Mouse (Mus musculus) adipocyte (in vitro differentiated cells): ENCODE measurements around the gene Pced1a.

ENCODE experiments used
- DNase-seq: peaks from one replicate; pipeline ENCODE4 v3.0.0-alpha.2; 2016; ENCODE audit warnings: low spot score

The Pced1a gene

DNA sequence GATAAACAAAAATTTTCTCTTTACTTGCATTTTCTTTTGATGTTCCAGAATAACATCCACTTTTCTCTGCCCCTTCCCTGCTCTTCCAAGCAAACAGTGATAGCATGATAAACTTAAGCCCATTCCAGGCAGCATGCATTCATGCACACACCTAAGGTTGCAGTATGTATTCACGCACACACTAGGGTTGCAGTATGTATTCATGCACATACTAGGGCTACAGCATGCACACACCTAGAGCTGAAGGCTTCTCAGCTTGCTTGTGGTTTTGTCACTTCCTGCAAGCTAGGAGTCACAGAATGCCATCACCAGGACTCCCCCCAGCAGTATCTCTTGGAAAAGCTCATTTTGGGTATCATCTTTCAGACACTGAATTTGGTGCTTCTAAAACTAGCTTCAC, 12.3 kb upstream of the Pced1a start:
- no peak for DNase-seq

DNA sequence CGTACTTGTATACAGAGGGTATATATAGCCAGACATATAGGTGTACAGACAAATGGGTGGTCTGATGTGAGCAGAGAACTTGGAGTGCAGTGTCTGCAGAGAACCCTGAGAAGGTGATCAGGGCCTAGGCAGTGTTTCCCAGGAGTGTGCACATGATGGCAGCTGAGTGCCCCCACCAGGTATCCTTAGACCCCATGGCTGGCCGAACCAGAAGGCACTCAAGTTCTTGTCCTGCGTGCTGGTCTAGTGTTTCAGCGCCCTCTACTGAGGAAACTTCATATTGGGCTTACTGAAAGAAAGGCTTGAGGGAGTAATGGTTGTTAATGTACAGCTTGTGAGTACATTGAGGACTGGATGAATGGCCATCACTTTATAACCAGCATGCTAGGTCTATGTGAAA, 8.7 kb upstream of the Pced1a start:
- DNase-seq: peak; percentile 58

DNA sequence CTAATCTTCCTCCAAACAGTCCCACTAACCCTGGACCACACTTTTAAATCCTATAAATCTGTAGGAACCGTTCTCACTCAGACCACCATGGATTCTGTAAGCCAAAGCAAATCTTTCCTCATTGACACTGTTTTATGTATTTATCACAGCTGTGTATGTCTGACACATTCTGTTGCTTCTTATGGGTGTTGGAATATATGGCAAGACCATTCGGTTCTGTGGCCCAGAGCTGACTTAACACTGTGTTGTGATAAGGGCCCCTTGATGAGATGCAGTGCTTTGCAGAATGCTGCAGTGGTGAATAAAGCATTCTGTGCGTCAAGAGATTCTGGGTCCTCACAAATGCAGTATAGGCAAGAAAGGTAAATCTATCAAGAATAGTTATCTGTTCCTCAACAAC, 7.7 kb upstream of the Pced1a start:
- DNase-seq: no peak

DNA sequence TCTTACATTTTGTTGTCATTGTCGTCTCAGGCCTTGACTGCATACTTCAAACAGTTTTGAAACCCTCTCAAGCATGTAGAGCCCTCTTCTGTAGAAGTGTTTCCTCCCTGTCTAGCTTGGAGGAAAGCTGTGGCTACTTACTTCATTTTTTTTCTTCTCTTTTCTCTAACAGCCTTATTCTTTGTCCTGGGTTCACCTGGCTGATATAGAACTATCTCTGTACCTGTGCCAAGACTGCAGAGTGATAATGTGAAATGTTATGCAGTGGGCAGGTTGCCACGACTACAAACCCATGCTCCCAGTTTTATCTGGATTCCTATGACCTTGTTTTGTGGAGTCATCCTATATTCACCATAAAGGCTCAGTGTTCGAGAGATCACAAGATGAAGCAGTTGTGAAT, 6.0 kb upstream of the Pced1a start:
- DNase-seq: no peak

DNA sequence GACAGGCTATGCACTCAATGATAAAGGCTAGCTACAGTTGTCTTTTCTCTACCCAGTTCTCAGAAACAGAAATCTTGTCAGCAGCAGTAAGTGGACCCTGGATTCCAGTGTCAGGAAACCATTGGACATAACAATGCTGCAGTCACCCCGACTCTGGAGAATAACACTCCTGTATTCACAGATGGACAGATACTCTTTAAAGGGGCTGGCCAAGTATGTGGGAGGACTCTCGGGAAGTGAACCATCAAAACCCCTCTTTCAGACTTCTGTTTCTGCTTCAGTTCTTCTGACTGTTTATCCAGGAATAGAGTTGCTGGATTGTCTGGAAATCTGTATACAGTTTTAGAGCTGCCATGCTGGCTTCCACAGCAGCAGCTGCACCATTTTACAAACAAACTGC, 5.3 kb upstream of the Pced1a start:
- no peak for DNase-seq

DNA sequence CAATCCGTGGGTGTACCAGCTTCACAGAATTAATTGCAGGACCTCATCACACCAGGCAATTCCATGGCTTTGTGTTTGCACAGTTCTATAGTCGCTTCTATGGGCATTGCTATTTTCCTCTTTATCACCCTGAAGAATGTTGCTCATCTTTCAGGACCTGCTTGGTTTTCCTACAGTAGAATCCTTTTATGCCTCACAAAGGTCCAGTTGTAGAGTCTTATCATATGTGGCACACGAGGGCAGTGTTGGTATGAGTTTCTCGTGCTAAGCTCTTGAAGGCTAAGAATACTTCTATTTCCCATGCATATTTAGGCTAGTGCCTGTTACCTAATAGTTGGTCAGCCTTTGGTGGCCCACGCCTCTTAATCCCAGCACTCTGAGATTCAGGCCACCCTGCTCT, 611 bp upstream of the Pced1a start:
- peak; percentile 75 for DNase-seq

DNA sequence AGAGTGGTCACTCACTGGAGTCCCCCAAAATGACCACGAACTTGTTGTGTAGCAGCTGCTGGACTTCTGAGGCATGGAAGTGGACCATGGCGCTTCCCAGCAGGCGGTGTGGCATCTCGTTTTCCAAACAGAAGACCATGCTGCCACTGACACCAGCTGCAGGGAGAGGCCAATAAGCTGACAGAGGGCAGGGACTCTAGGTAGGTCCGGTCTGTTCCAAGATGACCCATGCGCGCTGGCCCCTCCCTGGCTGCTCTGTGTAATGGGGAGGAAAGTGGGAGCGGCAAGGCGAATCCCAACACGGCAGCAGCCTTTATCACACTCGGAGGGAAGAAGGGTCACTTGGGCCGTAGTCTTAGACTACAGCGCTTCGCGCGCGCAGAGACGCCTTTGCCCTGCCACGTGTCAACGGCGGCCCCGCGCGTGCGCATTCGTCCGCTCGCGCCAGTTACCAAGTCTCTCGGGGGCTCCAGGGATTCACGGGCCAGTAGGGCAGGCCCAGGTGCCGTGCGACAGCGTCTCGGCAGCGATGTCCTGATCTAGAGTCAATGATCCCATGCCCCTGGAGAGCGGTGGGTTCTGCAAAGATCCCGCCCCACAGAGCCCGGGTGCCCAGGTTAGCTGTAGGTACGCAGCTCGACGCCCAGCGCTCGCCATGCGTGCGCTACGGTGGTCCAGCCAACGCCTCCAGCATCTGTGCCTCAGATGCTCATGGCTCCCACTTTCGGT, 940 bp downstream of the Pced1a start:
- DNase-seq: no peak

DNA sequence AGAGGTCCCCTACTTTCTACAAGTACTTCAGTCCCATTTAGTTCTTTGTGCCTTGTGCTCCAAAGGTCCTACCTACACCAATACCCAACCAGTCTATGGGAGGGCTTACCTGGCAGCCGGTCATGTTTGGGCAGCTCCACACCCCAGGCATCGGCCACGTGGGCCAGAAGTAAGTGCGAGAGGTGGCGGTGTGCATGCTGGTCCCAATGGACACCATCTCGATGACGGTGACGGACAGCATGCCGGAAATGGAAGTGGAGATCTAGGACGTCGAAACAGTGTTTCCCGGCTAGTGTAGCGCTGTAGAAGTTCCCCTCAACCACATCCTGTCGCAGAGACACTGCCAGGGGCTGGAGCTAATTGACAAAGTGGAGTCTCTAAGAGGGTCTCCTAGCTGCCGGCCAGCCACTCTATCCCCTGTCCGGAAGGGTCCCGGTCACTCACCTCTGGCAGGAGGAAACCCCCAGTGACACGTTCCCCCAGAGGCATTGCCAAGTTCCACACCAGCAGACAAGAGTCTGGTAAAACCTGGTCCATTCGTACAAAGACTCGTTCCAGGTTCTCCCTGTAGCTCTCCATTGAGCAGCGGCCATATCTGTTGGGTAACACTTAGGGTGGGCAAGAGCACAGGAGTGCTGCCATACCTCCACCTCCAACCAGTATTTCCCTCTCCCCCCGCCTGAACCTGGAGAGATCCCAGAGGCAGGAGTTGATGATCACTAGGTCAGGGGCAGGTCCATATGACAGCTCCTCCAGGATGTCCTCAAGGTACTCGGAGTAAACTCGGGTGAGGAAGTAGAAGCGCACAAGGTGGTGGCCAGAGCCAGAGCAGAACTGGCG, 2.5 kb downstream of the Pced1a start:
- no peak for DNase-seq

DNA sequence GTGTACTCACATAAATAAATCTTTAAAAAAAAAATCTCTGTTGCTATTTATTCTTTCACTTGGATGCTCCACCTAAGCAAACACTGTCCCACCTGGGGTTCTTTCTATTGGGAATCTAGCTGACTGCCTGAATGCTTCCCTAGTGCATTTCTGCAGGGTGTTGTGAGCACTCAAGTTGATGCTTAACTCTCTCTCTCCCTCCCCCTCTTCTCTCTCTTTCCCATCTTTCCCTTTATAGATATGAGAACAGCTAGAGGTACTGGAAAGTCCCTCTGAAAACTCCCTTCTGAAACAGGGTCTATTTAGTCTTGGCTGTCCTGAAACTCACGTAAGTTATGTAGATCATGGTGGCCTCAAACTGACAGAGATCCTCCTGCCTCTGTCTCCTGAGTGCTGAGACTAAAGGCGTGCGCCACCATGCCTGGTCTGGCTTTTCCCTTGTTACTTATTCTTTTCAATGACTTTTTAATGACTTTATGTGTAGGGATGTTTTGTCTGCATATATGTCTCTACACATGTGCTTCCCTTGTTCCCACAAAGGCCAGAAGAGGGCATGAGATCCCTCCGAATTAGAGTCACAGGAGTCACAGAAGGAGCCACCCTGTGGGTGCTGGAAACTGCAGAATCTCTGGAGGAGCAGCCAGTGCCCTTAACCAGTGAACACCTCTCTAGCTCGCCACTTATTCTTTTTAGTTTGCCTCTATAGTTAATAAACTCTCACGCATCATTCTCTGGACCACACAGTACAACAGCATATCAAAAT, 10.2 kb downstream of the Pced1a start:
- DNase-seq: no peak

DNA sequence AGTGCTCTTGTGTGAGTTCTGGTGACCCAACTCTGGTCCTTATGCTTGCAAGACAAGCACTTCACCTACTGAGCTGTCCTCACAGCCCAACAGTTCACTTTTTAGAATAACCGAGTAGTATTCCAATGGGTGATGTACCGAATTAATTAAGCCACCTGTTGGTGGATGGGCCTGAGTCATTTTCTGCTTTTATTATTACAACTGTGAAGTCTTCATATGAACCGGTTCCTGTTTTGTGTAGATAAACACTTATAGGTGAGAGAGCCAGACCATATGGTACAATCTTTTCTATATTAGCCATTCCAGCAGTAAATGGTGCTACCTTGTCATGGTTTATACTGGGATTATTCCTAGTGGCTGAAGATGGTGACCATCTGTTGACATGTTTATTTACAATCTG, 11.7 kb downstream of the Pced1a start:
- DNase-seq: no peak

DNA sequence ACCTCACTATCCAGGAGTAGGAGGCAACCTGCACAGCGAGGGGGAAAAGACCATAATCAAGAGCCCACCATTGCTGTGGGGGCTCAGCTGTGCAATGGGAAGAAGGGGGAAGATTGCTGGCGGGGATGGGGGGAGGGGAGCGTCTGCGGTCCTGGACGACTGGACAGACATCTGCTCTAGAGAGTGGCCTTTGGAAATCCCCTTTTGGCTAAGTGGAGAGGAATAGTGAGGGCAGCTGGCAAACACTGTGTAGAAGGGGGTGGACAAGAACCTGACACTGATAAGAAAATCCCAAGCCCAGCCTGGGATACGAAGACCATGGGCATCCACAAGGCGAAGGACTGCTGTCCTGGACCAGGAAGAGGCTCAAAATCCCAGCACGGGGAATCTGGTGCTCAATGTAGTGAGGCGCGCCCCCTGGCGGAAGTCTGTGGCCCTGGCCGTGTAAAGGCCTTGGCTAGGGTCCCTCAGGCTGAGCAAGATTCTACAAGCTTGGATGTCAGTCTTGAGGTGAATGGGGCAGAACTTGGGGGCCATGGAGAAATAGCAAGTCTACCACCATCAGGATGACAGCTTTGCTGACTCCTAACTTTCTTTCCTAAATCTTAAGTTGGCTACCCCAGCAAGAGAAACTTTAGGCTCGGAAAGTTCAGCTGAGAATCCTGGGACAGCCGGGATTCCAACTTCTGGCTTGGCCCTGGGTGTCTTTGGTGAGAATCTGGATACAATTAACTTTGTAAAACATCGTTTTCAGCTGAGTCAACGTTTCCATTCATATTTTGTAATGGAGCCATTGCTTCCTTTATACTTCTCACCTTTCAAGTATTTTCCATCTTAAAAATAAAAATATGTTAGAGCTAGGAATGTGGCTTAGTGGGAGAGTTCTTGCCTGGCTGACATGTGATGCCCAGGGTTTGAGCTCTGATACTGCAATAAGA, 12.7 kb downstream of the Pced1a start:
- DNase-seq: peak; percentile 85

DNA sequence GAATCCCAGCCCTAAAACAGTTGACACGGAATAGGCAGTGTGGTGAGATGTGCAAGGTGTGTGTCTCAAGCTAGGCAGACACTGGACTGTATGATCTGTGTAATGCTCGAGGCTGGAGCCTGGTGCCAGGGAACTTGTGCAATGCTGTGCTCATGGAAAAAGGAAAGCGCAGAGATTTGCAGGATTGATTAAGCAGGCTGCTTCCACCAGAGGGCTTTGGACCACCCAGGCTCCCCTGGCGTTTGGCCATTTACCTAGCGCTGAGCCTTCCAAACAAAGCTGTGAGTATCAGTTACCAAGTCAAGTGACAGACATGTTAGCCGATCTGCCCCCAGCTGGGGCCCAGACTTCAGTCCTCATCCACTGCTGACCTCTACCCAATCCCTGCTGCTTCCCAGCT, 16.3 kb downstream of the Pced1a start:
- DNase-seq: no peak

DNA sequence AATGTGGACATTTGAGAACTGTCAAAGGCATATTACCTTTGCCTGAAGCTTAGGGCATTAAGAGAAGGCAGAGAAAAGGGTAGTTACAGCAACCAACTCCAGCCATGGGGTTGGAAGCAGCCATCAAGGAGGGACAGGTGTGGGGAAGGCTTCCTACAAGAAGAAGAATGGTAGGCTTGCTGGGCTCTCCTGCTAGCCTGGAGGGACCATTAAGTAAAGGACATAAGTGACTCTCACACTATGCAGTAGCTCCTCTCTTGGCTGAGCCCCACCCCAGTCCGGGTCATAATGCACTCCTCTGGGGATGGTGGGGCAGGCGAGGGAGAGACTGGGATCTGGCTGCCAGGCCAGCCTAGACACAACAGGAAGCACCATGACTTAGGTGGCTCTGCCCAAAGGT, 18.3 kb downstream of the Pced1a start, which contains the start of gene Tmem239:
Gene Tmem239, plus strand, starts transcription at position 301 of the 400 bp plus-strand sequence.
- DNase-seq: no peak

DNA sequence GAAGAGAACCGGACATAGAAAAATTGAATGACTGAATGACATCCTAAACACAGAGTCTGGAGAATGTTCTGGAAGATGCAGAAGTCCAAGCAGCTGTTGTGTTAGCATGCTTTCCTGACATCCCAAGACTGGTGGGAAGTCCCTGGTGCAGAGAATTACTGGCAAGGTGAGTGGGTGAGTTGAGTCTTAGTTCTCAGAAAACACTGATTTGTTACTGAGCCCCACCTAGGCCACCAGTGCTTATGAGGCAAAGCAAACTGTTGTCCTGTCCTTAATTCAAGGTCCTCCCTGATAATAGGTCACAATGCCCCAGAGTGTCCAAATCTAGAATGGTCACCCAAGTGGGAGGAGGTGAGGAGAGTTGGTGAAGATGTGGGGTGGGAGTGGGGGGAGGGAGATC, 19.6 kb downstream of the Pced1a start, which contains the start of the genes Gm28372 and 1700020A23Rik:
Gene Gm28372, plus strand, starts transcription at position 301 of the 400 bp plus-strand sequence.
Gene 1700020A23Rik, plus strand, starts transcription at position 321 of the 400 bp plus-strand sequence.
- no peak for DNase-seq

DNA sequence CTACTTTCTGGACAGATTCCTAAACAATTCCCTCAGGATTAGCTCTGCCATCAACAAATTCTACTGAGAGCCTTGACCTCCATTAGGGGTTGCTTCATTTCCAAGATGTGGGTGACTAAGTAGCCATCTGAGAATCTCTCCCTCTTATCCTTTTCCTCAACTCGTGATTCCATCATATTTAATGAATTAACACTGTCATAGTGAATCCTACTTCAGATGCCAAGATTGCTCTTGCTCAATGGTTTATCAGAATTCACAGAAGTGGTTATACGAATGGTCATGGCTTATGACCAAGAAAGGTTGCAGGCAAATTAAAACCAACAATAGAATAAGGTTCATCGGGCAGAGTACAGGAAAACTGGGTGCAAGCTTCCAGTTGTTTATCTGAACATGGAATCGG, 22.6 kb downstream of the Pced1a start:
- DNase-seq: peak; percentile 35

DNA sequence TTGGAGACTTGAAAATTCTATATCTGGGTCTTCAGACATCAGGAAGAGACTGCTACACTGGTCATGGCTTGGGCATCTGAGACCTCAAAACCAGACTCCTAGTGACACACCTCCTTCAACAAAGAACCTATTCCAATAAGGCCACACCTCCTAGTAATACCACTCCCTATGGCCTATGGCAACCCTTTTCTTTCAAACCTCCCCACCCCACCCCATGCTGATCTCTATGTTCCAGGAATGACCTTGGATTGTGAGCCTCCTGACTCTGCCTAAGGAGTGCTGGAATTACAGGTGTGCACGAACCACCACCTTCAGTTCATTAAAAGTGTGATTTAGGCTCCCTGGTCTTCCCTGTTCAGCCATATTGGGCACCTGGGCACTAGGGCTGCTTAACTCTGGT, 24.5 kb downstream of the Pced1a start:
- no peak for DNase-seq

DNA sequence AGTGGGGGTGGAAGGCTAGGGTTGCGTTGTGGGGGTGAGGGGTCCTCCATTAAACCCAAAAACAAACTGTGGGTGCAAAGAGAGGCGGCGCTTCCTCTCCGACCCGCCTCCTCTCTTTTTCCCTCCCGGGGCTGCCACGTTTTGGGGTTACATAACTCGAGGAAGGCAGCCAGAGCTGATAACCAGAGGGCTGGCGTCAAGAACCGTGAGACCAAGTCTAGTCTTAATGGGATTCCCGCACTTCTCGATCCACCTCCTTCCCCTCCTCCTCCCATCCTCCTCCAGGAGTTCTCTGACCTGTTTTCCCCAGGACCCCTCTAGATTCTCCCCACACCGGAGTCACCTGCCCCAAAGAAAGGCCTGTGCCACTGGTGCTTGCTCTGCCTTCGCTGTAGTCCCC, 26.4 kb downstream of the Pced1a start:
- no peak for DNase-seq

DNA sequence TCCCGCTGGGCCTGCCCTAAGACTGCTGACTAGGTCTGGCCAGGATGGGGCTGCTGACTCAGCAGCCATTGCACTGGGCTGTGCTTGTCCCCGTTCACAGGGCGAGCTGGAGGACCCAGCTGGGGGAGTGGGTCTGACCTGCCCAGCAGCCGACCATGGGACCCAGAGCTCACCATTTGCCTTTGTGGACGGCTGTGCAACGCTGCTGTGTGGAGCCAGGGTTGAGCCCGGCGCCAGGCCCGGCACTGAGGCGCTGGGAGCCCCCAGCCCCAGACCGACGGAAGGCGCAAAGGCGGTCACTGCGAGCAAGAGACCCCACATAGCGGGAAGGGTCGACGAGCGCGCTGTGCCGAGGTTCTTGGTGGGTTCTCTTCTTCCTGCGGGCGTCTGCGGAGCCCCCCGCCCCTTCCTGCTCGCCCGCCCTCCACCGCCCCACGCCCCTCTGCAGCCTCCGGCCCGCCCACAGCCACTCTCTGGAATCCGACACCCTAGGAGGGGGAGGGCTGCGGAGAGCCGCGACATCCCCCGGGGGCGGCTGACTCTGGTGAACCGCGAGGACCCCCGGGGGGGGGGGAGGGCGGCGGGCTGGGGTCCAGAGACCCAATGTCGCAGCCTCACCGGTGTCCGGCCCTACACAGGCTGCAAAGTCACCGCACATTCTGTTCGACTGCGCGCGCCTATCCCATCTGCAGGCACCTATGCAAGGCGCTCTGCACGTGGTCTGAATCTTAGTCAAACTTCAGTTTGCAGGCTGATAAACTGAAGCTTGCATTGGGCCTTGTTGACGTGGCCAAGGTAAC, 27.1 kb downstream of the Pced1a start, which contains the start of gene Cpxm1:
Gene Cpxm1, minus strand, starts transcription at position 389 of the 800 bp plus-strand sequence.
- no peak for DNase-seq

DNA sequence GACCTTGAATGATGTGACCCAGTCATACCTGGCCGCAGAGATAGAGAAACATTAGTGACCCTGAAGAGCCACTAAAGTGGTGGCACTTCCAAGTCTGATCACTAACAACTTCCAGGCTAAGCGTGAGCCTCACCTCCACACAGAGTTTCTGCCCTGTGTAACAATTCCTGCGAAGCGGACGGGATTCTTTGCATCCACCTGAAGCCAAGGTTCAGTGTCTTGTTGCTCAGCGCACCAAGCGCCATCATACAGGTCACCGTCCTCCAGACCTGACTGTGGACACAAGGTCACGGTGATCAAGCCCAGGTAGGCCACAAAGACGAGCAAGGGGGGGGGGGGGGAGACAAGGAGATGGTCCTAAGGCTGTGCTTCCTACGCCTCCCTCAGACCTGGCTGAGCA, 28.8 kb downstream of the Pced1a start:
- DNase-seq: no peak

DNA sequence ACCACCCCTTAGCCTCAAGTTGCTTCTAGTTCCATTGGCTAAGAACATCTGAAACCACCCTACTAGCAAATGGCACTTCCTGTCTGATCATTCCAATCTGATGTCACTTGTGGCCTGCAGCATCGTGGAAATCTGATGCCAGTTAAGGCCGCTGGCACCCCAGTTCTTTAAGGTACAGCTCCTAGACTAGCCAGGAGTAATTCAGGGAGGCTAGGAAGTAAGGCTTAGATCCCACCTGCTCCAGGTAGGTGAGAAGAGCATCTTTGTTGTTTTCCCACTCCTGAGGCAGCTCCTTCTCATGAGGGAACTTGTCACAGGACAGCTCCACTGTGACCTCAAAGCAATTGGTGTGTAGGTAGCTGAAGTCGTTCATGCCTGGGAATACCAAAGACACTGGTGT, 31.7 kb downstream of the Pced1a start:
- no peak for DNase-seq
